Mouse (Mus musculus) MEL (cell line): Measurements from ENCODE around the gene Pigk. TPM values are rescaled to one million over a fixed set of nuclear protein-coding genes. Genes with fewer than 3 reads are reported as not detected.

ENCODE experiments used
- DNase-seq: peaks from one replicate; pipeline ENCODE4 v3.0.0; 2011; ENCODE audit warnings: low read depth, low spot score
- H3K27ac ChIP-seq: 2 replicates; pipeline ENCODE4 v1.5.1; 2012; ENCODE audit warnings: low read depth, mild to moderate bottlenecking, control low read depth, low read length, moderate library complexity; ENCODE audit not compliant: control insufficient read depth
- H3K27me3 ChIP-seq, 2 experiments: fragments of 150-350 bp in 1 of 2; sonication (generic) in 1 of 2; 2 replicates each; pipeline ENCODE4 v1.6.1; 2012; ENCODE audit warnings: low read length in 2 of 2, mild to moderate bottlenecking in 2 of 2, improper control_type of control experiment in 1 of 2, moderate library complexity in 1 of 2; ENCODE audit not compliant: insufficient read depth in 2 of 2, control insufficient read depth in 1 of 2
- H3K36me3 ChIP-seq, 2 experiments: 2 replicates each; pipeline ENCODE4 v1.6.1; 2012 to 2014; ENCODE audit warnings: low read length in 2 of 2, improper control_type of control experiment in 1 of 2, inconsistent platforms in 1 of 2, mild to moderate bottlenecking in 1 of 2; ENCODE audit not compliant: insufficient read depth in 2 of 2, control insufficient read depth in 1 of 2
- H3K4me1 ChIP-seq, 2 experiments: fragments of 150-350 bp in 1 of 2; sonication (generic) in 1 of 2; 2 replicates each; pipeline ENCODE4 v1.6.1; 2012; ENCODE audit warnings: low read length in 2 of 2, improper control_type of control experiment in 1 of 2, mild to moderate bottlenecking in 1 of 2; ENCODE audit not compliant: insufficient read depth in 2 of 2, control insufficient read depth in 1 of 2
- H3K4me3 ChIP-seq, 2 experiments: fragments of 150-350 bp in 1 of 2; sonication (generic) in 1 of 2; 2 replicates each; pipeline ENCODE4 v1.5.1; 2012; ENCODE audit warnings: low read depth in 2 of 2, low read length in 2 of 2, mild to moderate bottlenecking in 2 of 2, moderate library complexity in 2 of 2, control low read depth in 1 of 2, improper control_type of control experiment in 1 of 2; ENCODE audit not compliant: control insufficient read depth in 1 of 2, insufficient read depth in 1 of 2
- H3K79me2 ChIP-seq: 2 replicates; pipeline ENCODE4 v1.6.1; 2012; ENCODE audit warnings: mild to moderate bottlenecking, low read length, moderate library complexity; ENCODE audit not compliant: control insufficient read depth, poor library complexity, insufficient read depth
- H3K9ac ChIP-seq: 2 replicates; pipeline ENCODE4 v1.6.1; 2012; ENCODE audit warnings: low read depth, mild to moderate bottlenecking, control low read depth, low read length, moderate library complexity; ENCODE audit not compliant: control insufficient read depth, poor library complexity, severe bottlenecking
- H3K9me3 ChIP-seq: fragments of 150-350 bp; sonication (generic); replicated peaks from 2 replicates; pipeline ENCODE4 v1.6.1; 2012; ENCODE audit warnings: mild to moderate bottlenecking, low read length, improper control_type of control experiment, moderate library complexity; ENCODE audit not compliant: insufficient read depth
- BHLHE40 ChIP-seq: IDR thresholded peaks from 2 replicates; pipeline ENCODE4 v1.6.1; 2012; ENCODE audit warnings: low read depth, mild to moderate bottlenecking, inconsistent platforms, low read length, improper control_type of control experiment, borderline replicate concordance
- CHD2 ChIP-seq: IDR thresholded peaks from 2 replicates; pipeline ENCODE4 v1.6.1; 2011; ENCODE audit warnings: low read length, improper control_type of control experiment
- EP300 ChIP-seq, 2 experiments: IDR thresholded peaks; 2 replicates each; pipeline ENCODE4 v1.6.1; 2011; ENCODE audit warnings: improper control_type of control experiment in 2 of 2, low read length in 2 of 2, low read depth in 1 of 2, mild to moderate bottlenecking in 1 of 2
- ETS1 ChIP-seq: IDR thresholded peaks from 2 replicates; pipeline ENCODE4 v1.6.1; 2012; ENCODE audit warnings: low read depth, mild to moderate bottlenecking, inconsistent platforms, low read length, improper control_type of control experiment, moderate library complexity
- GABPA ChIP-seq: IDR thresholded peaks from 2 replicates; pipeline ENCODE4 v1.6.1; 2012; ENCODE audit warnings: low read depth, mild to moderate bottlenecking, inconsistent platforms, low read length, improper control_type of control experiment, moderate library complexity
- GATA1 ChIP-seq: IDR thresholded peaks from 2 replicates; pipeline ENCODE4 v1.6.1; 2011; ENCODE audit warnings: low read depth, low read length, improper control_type of control experiment
- HCFC1 ChIP-seq: IDR thresholded peaks from 2 replicates; pipeline ENCODE4 v1.6.1; 2012; ENCODE audit warnings: low read depth, mild to moderate bottlenecking, inconsistent platforms, low read length, improper control_type of control experiment, moderate library complexity
- JUND ChIP-seq: IDR thresholded peaks from 2 replicates; pipeline ENCODE4 v1.6.1; 2011; ENCODE audit warnings: low read depth, mild to moderate bottlenecking, improper control_type of control experiment, low read length
- KAT2A ChIP-seq: conservative IDR thresholded peaks from 2 replicates; pipeline ENCODE4 v1.6.1; 2012; ENCODE audit warnings: low read depth, low read length, improper control_type of control experiment, inconsistent platforms
- MAFK ChIP-seq: IDR thresholded peaks from 2 replicates; pipeline ENCODE4 v1.6.1; 2011; ENCODE audit warnings: low read depth, mild to moderate bottlenecking, low read length, improper control_type of control experiment, borderline replicate concordance
- MAZ ChIP-seq: IDR thresholded peaks from 2 replicates; pipeline ENCODE4 v1.6.1; 2012; ENCODE audit warnings: low read depth, mild to moderate bottlenecking, inconsistent platforms, low read length, improper control_type of control experiment
- MEF2A ChIP-seq: IDR thresholded peaks from 2 replicates; pipeline ENCODE4 v1.6.1; 2014; ENCODE audit warnings: low read depth, mild to moderate bottlenecking, inconsistent platforms, low read length, improper control_type of control experiment; ENCODE audit not compliant: poor library complexity, insufficient replicate concordance, severe bottlenecking; ENCODE audit errors: extremely low read depth
- MYB ChIP-seq: IDR thresholded peaks from 2 replicates; pipeline ENCODE4 v1.6.1; 2011; ENCODE audit warnings: mild to moderate bottlenecking, low read depth, low read length, improper control_type of control experiment
- MYC ChIP-seq: IDR thresholded peaks from 2 replicates; pipeline ENCODE4 v1.6.1; 2011; ENCODE audit warnings: low read depth, mild to moderate bottlenecking, low read length, improper control_type of control experiment, moderate library complexity
- NELFE ChIP-seq: IDR thresholded peaks from 2 replicates; pipeline ENCODE4 v1.6.1; 2011; ENCODE audit warnings: low read depth, low read length, improper control_type of control experiment
- NRF1 ChIP-seq: IDR thresholded peaks from 2 replicates; pipeline ENCODE4 v1.6.1; 2014; ENCODE audit warnings: low read depth, mild to moderate bottlenecking, inconsistent platforms, low read length, improper control_type of control experiment, moderate library complexity; ENCODE audit not compliant: poor library complexity, insufficient read depth, severe bottlenecking
- POLR2A ChIP-seq, 2 experiments: IDR thresholded peaks; 2 replicates each; pipeline ENCODE4 v1.6.1; 2011 to 2012; ENCODE audit warnings: low read length in 2 of 2, mild to moderate bottlenecking in 2 of 2, control low read depth in 1 of 2, improper control_type of control experiment in 1 of 2, low read depth in 1 of 2, moderate library complexity in 1 of 2; ENCODE audit not compliant: control insufficient read depth in 1 of 2, insufficient read depth in 1 of 2, poor library complexity in 1 of 2
- POLR2AphosphoS2 ChIP-seq: IDR thresholded peaks from 2 replicates; pipeline ENCODE4 v1.6.1; 2011; ENCODE audit warnings: low read length, improper control_type of control experiment
- POLR2AphosphoS5 ChIP-seq: IDR thresholded peaks from 2 replicates; pipeline ENCODE4 v1.6.1; 2012; ENCODE audit warnings: low read depth, borderline replicate concordance, mild to moderate bottlenecking, inconsistent platforms, low read length, moderate library complexity, mixed read lengths
- RAD21 ChIP-seq: IDR thresholded peaks from 2 replicates; pipeline ENCODE4 v1.6.1; 2011; ENCODE audit warnings: mild to moderate bottlenecking, low read depth, low read length, improper control_type of control experiment
- RCOR1 ChIP-seq: IDR thresholded peaks from 2 replicates; pipeline ENCODE4 v1.6.1; 2012; ENCODE audit warnings: low read depth, mild to moderate bottlenecking, inconsistent platforms, low read length, improper control_type of control experiment
- SIN3A ChIP-seq: IDR thresholded peaks from 2 replicates; pipeline ENCODE4 v1.6.1; 2012; ENCODE audit warnings: low read length, improper control_type of control experiment, inconsistent platforms
- TBP ChIP-seq: IDR thresholded peaks from 2 replicates; pipeline ENCODE4 v1.8.0; 2011; ENCODE audit warnings: low read depth, low read length, improper control_type of control experiment
- TCF12 ChIP-seq: IDR thresholded peaks from 2 replicates; pipeline ENCODE4 v1.6.1; 2014; ENCODE audit warnings: low read depth, mild to moderate bottlenecking, inconsistent platforms, low read length, improper control_type of control experiment, moderate library complexity
- UBTF ChIP-seq: IDR thresholded peaks from 2 replicates; pipeline ENCODE4 v1.6.1; 2012; ENCODE audit warnings: low read depth, mild to moderate bottlenecking, inconsistent platforms, low read length, improper control_type of control experiment, moderate library complexity, borderline replicate concordance; ENCODE audit not compliant: insufficient read depth
- USF1 ChIP-seq: IDR thresholded peaks from 2 replicates; pipeline ENCODE4 v1.6.1; 2014; ENCODE audit warnings: low read depth, mild to moderate bottlenecking, inconsistent platforms, low read length, improper control_type of control experiment, moderate library complexity
- USF2 ChIP-seq, 2 experiments: IDR thresholded peaks; 2 replicates each; pipeline ENCODE4 v1.6.1; 2011 to 2012; ENCODE audit warnings: improper control_type of control experiment in 2 of 2, low read length in 2 of 2, borderline replicate concordance in 1 of 2, inconsistent platforms in 1 of 2, low read depth in 1 of 2, mild to moderate bottlenecking in 1 of 2; ENCODE audit not compliant: insufficient read depth in 1 of 2
- ZC3H11A ChIP-seq: IDR thresholded peaks from 2 replicates; pipeline ENCODE4 v1.6.1; 2012; ENCODE audit warnings: low read depth, mild to moderate bottlenecking, inconsistent platforms, low read length, improper control_type of control experiment
- ZKSCAN1 ChIP-seq: IDR thresholded peaks from 2 replicates; pipeline ENCODE4 v1.6.1; 2012; ENCODE audit warnings: low read depth, mild to moderate bottlenecking, inconsistent platforms, low read length, improper control_type of control experiment, moderate library complexity
- ZMIZ1 ChIP-seq: IDR thresholded peaks from 2 replicates; pipeline ENCODE4 v1.6.1; 2012; ENCODE audit warnings: low read depth, mild to moderate bottlenecking, inconsistent platforms, low read length, improper control_type of control experiment, moderate library complexity
- ZNF384 ChIP-seq: IDR thresholded peaks from 2 replicates; pipeline ENCODE4 v1.6.1; 2012; ENCODE audit warnings: low read depth, mild to moderate bottlenecking, inconsistent platforms, low read length, improper control_type of control experiment
- polyA plus RNA-seq, 2 experiments: library from polyadenylated mRNA; stranded (reverse) in 1 of 2; unstranded in 1 of 2; fragments of >175 nt in 1 of 2; fragments of >200 nt in 1 of 2; gene quantifications; 2 replicates each; pipeline versions ENCODE4 v1.2.1 to v1.2.4; 2012; ENCODE audit warnings: low replicate concordance in 2 of 2, low read depth in 1 of 2; ENCODE audit not compliant: insufficient read length in 2 of 2, insufficient read depth in 1 of 2, missing spikeins in 1 of 2
- total RNA-seq: library from RNA; depleted of rRNA; stranded (reverse); fragments of 300-350 nt; gene quantifications from 2 replicates; pipeline ENCODE4 v1.2.3, GENCODE M21; 2012

Gene Pigk
- total and polyA plus RNA-seq, 3 experiments: 14.6 to 17.8 TPM; not detected in 1

DNA sequence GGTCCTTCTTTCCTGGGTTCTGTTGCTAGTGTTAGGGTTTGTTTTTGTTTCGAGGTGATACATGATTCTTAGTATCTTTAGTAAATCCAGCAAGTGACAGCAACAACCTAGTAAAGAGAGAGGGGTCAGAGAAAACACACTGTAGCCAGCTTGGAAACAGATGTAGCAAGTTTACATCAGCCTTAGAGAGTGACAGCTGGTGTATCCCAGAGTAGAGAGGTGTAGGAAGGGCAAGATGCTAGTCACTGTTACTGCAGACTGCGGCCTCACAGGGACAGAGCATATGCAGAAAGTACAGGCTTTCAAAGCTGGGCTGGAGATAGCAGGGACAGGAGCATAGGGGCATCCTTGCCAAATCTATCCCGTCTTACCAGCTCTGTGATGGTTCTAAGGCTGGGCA is 44.1 kb upstream of the Pigk start:
- TF ChIP-seq POLR2AphosphoS2 (no peak), MEF2A (no peak), JUND (no peak)
- Histone ChIP-seq H3K4me3 (no peak overlapping the region), H3K79me2 (no peaks in the 10 kb centered on the region), H3K36me3 (peaks cover 0 to 9% of the 10 kb centered on the region in 2 experiments; a peak in 2 of 4 replicates), H3K9ac (no peak overlapping the region), H3K27ac (no peak overlapping the region), H3K9me3 (no peaks in the 10 kb centered on the region), H3K4me1 (peaks cover 4 to 7% of the 10 kb centered on the region in 2 experiments; a peak in 3 of 4 replicates), H3K27me3 (no peaks in the 10 kb centered on the region; a peak in 2 of 4 replicates)
- no peak for DNase-seq

DNA sequence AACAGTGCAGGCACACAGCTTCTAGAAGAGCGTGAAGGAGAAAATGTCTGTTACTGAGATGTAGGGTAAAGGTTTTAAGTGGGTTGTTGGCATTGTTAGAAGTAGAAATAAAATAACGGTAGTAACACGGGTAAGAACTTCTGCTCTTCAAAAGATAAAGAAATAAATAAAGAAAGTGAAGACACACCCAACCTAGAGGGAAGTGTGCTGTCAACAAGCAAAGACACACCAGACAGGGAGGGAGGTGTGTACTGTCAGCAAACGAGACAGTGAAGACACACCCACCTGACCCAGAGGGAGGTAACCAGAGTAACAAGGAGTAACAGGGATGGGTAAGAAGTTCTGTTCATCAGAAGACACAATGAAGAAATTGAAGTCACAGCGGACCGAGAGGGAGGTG is 39.2 kb upstream of the Pigk start:
- DNase-seq: peak; percentile 80
- Histone ChIP-seq H3K9me3 (no peaks in the 10 kb centered on the region), H3K9ac (peak overlapping the region; percentile 44; the same call in 1 of the 2 replicates), H3K27me3 (no peaks in the 10 kb centered on the region; a peak in 1 of 4 replicates), H3K36me3 (peaks cover 0 to 9% of the 10 kb centered on the region in 2 experiments; a peak in 2 of 4 replicates), H3K79me2 (no peaks in the 10 kb centered on the region), H3K27ac (peak overlapping the region; percentile 88), H3K4me1 (peaks cover 6 to 14% of the 10 kb centered on the region in 2 experiments; a peak in 3 of 4 replicates), H3K4me3 (peak overlapping the region; percentile 23 to 45)
- TF ChIP-seq BHLHE40 (peak; percentile 51; the same call in 1 of the 2 replicates), EP300 (IDR thresholded peaks at IDR 0.05; ENCODE audit: low read depth in 1 of 2, low read length in 2 of 2) (peak; percentile 75 to 87), MYC (no peak), MAFK (no peak), ETS1 (peak; percentile 80), TCF12 (peak; percentile 50), USF2 (IDR thresholded peaks at IDR 0.05; ENCODE audit: borderline replicate concordance in 1 of 2, insufficient read depth in 1 of 2, low read depth in 1 of 2, low read length in 2 of 2) (no peak), GATA1 (peak; percentile 64), JUND (no peak), MAZ (no peak), SIN3A (peak; percentile 91), MEF2A (no peak), POLR2AphosphoS5 (no peak), NRF1 (no peak), USF1 (0 out of 2 replicates have a peak, but pooled peaks have one; percentile 53), CHD2 (no peak), ZC3H11A (no peak), RAD21 (no peak), ZKSCAN1 (no peak), GABPA (no peak), ZMIZ1 (no peak), POLR2A (IDR thresholded peaks at IDR 0.05; ENCODE audit: control insufficient read depth in 1 of 2, insufficient read depth in 1 of 2, low read depth in 1 of 2, low read length in 2 of 2, poor library complexity in 1 of 2) (no peak), TBP (no peak), UBTF (no peak), RCOR1 (no peak), KAT2A (no peak), HCFC1 (0 out of 2 replicates have a peak, but pooled peaks have one; percentile 15), ZNF384 (no peak), NELFE (no peak), MYB (peak; percentile 63)
